Mouse (Mus musculus): Measurements from ENCODE around the gene Eif2b1.
A peak's percentile ranks its signal among the peaks of the same experiment; 100 is the strongest.

The Eif2b1 gene

GRCm38 (mm10) chr5:124541602-124541973 lies 37.3 kb downstream of the Eif2b1 start:
- no peak for DNase-seq

GRCm38 (mm10) chr5:124540905-124541601 lies 37.9 kb downstream of the Eif2b1 start:
- peak; percentile 42 to 54 for DNase-seq

GRCm38 (mm10) chr5:124540383-124540786 lies 38.5 kb downstream of the Eif2b1 start, which contains the start of gene Tmed2:
Tmed2 (plus strand) TSS chr5:124540695.
- DNase-seq, result peak; percentile 94 to 98

GRCm38 (mm10) chr5:124539905-124540304 lies 39.0 kb downstream of the Eif2b1 start:
- DNase-seq, result no peak

GRCm38 (mm10) chr5:124538813-124539792 lies 39.8 kb downstream of the Eif2b1 start:
- DNase-seq, result peak; percentile 58 to 64

GRCm38 (mm10) chr5:124536776-124537175 lies 42.2 kb downstream of the Eif2b1 start:
- DNase-seq, result peak; percentile 40 to 43

GRCm38 (mm10) chr5:124535016-124535415 lies 43.9 kb downstream of the Eif2b1 start:
- no peak for DNase-seq

- no peak for DNase-seq
These were observed 46.5 kb downstream of the Eif2b1 start for GRCm38 (mm10) chr5:124532451-124532850.

- DNase-seq, result no peak
These were observed 47.4 kb downstream of the Eif2b1 start for GRCm38 (mm10) chr5:124531583-124531930.

GRCm38 (mm10) chr5:124530655-124531582 lies 48.0 kb downstream of the Eif2b1 start, which contains the start of gene Rilpl1:
Rilpl1 (minus strand) TSS chr5:124531391.
- peak; percentile 77 to 78 for DNase-seq

- DNase-seq, result no peak
These were observed 49.2 kb downstream of the Eif2b1 start for GRCm38 (mm10) chr5:124529697-124530096.

GRCm38 (mm10) chr5:124529191-124529651 lies 49.7 kb downstream of the Eif2b1 start:
- no peak for DNase-seq

- DNase-seq, result no peak
These were observed 50.1 kb downstream of the Eif2b1 start for GRCm38 (mm10) chr5:124528791-124529190.

GRCm38 (mm10) chr5:124528351-124528750 lies 50.6 kb downstream of the Eif2b1 start:
- DNase-seq, result no peak

GRCm38 (mm10) chr5:124524943-124525342 lies 54.0 kb downstream of the Eif2b1 start:
- no peak for DNase-seq

- no peak for DNase-seq
These were observed 55.9 kb downstream of the Eif2b1 start for GRCm38 (mm10) chr5:124523032-124523431.

- DNase-seq, result no peak
These were observed 57.3 kb downstream of the Eif2b1 start for GRCm38 (mm10) chr5:124521588-124521987.
